Mouse (Mus musculus) gastrocnemius, postnatal 25 days (tissue): ENCODE data around the gene Dnase1l3. TPM values are rescaled to one million over a fixed set of nuclear protein-coding genes. Genes with fewer than 3 reads are reported as not detected.
"Not testable (repeated sequence)": the region's sequence is repeated elsewhere in the genome, so short reads cannot be mapped to it uniquely, and the experiment has no call there.

Experiments used
- DNase-seq: peaks from one replicate; pipeline ENCODE4 v3.0.0; 2022
- total RNA-seq, 2 experiments: library from RNA; stranded (reverse); gene quantifications; 1 replicate in 1 of 2; 2 replicates in 1 of 2; pipeline ENCODE4 v1.2.3; 2021

Gene Dnase1l3
- total RNA-seq, 2 experiments from 2014 or later, result not detected

DNA sequence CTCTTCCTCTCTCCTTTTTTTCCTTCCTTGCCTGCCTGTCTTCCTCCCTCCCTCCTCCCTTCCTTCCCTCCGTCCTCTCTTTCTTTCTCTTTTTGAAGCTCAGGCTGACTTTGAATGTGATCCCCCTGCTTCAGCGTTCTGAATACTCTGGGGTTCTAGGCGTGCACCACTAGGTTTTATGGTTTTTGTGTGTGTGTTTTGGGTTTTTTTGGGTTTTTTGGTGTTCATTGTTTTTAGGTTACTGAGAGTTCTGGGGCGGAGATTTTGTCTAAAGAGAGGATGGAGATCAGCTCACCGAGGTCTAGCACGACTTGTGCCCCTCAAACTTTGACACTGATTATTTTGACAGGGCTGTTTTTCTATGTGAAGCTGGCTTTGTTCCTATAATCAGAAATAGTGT is 17.6 kb upstream of the Dnase1l3 start:
- DNase-seq, result no peak

DNA sequence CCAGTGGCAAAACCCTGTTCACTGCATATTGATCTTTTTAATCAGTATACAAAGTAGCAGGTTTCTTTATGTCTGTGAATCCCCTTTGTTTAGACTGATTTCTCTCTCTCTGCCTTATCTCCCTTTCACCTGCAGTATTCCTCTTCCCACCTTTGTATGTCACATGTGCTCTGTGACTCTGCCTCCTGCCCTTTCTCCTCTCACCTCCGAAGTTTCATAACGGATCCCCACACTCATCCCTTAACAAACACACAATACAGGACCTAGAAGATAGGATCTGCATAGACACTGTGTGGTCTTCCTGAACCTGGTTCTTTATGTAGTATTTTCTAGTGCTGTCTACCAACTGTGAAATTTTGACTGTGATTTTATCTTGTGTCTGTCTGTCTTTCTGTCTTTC is 16.9 kb upstream of the Dnase1l3 start:
- DNase-seq, result no peak

DNA sequence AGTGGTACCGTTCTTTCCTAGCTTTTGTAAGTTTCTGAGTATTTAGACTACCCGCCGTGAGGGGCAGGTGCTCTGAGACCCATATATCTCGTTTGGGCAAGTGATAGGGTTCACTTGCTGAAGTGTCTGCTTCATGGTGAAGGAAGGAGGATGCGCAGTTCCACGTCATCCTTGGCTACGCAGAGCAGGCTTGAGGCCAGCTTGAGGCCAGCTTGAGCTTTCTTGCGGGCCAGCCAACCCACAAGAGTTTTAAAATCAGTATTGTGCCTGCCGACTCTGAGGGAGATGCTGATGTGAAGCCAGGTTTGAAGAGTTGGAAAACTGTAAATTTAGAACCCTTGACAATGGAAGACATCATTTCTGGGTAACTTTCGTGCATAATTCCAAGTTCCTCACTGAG is 13.6 kb upstream of the Dnase1l3 start:
- DNase-seq, result no peak

DNA sequence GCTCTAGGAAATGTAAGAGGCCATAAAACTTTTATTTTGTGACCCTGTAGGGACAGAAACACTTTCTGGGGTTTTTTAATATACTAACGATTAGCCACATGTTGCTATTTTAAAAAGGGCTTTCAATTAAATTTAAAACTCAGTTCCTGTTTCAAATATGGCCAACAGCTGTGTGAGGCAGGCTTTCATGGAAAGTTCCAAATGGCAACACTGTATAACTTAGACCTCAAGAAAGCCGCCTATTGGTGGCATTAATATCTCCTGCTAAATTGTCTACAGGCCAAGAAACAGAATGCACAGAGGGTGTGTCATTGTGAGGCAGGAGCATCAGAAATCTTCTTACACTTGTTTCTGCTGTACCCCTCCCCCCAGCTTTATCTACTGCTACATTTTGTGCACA is 13.1 kb upstream of the Dnase1l3 start:
- DNase-seq, result no peak

DNA sequence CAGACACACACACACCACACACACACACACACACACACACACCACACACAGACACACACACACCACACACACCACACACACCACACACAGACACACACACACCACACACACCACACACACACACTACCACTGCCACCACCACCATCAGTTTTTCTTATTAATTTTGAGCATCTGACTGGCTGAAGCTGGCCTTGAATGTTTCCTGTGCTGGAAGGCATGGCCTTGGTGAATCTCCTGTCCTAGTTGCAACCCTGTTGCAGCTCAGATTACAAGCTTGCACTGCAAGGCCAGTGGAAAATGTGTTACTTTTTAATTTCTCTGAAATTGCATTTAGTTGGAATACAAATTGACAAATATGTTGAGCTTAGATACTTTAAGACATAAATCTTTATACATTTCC is 12.7 kb upstream of the Dnase1l3 start:
- no peak for DNase-seq

DNA sequence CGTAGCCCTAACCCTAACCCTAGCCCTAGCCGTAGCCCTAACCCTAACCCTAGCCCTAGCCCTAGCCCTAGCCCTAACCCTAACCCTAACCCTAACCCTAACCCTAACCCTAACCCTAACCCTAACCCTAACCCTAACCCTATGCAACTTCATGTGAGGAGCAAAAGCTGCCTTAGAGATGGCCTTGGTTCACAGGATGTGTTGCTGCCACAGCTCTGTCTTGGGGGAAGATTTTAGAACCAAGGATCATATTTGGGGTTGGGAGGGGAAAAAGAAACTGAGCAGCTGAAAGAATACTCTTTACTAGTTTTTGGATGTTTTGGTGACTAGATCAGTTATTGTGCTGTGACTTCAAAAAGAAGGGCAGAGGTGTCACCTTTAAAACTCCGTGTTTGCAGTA is 11.7 kb upstream of the Dnase1l3 start:
- DNase-seq, result not testable (repeated sequence)

DNA sequence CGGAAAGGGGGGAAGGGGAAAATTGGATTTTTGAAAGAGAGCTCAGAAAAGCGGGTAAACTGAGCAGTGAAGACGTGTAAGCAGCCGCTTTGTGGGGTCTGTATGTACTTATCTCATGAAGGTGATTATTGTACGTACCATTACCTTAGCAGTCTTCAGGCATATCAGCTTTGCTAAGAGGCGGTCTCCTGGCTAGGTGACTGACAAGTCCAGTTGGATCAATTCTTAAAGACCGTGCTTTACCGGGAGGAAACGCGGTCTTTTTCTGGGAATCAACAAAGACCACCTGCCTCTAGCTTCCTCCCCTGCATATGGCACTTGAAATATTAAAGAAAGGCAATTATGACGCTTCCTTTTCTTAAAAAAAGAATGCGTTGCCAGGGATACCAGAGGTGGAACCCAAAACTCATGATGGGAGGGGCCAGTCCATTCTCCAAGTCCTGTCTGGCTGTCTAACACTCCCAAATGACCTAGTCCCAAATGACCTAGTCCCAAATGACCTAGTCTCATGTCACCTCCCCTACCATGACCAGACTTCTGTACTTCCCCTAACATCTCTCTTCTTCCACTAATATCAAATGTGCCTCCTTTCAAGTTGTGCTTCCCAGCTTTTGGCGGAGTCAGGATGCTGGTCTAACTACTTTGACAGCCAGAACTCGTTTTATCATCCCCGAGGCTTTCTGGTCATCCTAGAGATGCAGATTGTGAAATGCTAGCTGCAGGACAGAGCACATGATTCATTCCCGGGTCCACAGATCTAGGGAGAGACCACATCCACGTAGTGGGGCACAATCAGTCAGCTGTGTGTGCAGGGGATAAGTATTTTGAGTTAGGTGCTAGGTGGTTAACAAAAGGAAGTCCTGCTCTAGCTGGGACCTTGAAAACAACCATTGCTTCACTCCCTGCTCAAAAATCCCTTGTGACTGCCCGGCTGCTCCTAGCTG is 9.6 kb upstream of the Dnase1l3 start:
- DNase-seq, result no peak

DNA sequence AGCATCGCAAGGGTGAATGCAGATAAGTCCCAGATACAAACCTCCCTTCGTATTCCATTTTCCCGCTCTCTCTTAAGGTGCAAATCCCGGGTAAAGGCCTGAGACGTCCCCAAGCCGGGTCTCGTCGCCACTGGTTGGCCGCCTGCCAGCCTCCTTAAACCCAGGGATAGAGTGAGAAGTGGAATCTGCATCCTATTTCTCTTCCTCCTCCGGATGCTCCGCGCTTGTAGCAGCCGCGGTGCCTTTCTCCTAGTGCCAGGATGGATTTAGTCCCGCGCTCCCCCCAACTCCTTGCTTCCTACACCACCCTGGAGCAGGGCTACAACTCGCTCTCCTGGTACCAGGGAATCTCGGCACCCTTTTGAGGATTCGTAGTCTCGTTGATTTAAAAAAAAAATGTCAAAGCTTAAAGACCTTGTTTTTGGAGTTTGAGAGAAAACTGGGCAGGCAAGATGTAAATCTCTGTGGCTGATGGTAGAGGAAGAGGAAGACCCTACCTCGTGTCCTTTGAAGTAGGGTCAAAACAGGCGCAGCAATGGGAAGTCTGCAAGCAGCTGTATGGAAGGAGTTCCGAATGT is 8.8 kb upstream of the Dnase1l3 start:
- DNase-seq, result peak; percentile 16

DNA sequence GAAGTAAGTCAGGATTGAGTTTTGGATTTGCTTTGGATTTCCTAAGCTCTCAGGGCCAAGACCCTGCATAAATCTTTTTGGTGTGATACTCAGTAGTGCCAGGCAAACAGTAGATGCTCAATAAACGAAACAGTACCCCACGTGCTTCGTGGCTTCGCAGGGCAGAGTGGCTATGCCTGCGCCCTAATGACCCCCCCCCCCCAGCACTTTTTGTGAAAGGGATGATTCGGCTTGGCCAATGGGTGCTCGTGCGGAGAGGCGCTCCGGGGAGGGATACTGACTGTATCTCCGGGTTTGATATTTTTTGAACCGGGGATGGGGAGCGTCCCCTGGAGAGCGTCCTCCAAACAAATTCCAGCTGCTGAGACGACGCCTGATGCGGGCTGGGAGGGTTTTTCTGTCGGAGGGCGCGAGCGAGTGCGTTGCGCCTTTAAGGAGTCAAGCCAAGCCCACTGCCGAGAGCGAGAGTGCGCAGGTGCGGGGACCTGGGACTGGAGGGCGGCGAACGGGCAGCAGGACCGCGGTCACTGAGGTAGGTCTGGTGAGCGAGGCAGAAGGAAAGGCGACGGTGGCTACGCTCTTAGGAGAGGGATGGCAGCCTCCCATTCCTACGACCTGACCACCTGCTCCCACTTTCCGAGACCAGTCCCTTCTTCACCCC is 8.2 kb upstream of the Dnase1l3 start, which contains the start of gene Abhd6:
Gene Abhd6 (plus strand): TSS at position 471 of the 661 bp plus-strand sequence.
- DNase-seq, result peak; percentile 75

DNA sequence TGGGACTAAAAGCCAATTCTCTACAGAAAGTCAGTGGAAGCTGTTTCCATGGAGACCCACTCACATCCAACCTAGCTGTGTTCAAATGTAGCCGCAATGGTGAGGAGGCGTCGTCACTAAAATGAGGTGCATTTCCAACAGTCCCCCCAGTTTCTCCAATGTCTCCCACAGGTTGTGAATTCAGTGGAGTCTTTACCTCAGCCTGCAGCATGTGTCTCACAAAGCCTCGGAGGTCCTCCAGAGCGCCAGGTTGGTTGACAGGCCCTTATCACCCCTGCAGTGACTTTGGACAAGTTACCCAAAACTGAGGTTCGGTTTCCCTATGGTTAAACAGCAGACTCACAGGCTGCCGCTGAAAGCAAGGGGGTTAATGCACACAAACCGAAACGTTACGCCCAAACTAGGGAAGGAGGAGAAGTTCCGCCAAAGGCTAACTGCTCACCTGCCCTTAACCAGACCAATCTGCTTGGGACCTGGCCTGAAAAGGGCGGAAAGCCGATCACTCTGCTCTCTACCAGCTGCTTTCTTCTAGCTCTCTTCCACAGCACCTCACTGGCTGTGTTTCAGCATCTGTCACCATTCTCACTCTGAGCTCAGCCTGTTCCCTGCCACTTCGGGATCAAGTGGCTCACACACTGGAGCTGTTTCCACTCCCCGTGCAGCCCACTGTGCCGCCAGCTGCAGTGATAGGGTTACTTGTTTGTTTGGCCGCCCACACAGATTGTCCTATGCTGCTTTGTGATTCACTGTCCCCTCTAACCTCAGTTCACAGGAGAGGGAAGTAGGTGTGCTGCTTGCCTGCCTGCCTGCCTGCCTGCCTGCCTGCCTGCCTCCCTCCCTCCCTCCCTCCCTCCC is 6.7 kb upstream of the Dnase1l3 start:
- DNase-seq, result no peak

DNA sequence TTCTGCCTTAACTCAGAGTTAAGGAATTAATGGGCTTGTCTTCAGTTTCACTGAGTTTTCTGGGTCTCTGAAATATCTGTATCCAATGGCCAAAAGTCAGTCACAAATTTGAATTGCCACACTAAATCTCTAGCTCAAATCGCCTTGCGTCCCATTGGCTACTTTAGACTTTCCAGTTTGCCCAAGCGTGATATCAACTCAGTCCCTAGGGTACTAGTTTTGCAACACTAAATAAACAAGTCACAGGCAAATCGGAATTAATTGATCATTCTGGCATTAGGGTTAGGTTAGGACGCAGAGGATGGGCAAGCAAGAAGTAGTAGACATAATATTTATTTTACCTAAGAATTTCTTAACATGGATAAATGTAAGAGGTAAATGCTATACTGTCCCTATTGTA is 5.9 kb upstream of the Dnase1l3 start:
- no peak for DNase-seq

DNA sequence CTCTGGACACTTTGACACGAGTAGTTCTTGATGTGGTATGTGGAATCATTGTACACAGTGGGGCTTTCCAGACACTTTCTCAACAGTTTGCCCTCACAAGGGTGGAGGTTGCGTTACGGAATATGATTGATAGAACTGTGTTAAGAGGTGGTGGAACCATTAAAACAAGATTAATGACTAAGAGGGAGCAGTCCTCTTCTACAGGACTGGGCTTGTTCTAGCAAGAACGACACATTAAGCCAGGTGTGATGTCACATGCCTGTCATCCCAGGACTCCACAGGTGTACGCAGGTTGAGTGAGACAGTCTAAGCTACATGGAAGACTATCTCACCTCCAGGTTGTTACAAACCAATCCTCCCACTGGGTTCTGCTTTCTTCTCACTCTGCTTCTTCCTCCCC is 5.1 kb upstream of the Dnase1l3 start:
- no peak for DNase-seq

DNA sequence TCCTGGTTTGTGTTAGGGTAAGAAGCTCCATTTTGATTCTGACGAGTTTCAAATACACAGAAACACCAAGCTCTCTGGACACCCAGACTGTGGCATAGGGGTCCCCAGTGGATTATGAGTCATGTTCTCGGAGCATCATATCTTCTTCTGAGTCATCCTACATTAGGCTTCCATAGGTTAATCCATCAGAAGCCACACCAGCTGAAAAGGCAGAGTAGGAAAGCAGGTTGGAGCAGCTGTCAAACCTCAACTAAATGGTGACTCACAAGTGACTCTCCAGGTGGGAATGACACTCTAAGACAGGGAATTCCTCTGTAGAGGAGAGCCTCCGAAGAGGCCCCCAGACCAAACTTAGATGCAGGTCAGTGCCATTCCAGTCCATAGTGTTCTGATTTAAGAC is 4.7 kb upstream of the Dnase1l3 start:
- no peak for DNase-seq

DNA sequence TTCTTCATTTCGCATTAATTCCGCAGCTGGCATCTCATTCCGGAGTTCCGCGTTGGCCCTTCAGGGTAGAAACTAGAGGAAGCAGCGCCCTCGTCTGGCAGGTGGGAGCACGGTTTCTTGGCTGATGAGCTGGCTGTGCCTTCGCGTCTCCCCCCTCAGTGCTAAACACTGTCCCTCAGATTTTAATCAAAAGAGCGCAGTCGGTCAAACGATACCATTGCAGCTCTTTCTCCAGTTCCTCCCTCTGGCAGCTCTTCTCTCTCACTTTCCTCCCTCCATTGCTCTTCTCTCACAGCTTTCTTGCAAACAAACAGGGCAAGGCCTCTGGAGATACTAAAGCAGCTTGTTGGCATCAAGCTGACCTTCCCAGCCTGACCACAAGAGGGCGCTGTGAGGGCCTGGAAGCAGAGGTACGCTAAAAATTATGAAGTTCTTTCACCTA is 2.9 kb upstream of the Dnase1l3 start:
- peak; percentile 78 for DNase-seq

DNA sequence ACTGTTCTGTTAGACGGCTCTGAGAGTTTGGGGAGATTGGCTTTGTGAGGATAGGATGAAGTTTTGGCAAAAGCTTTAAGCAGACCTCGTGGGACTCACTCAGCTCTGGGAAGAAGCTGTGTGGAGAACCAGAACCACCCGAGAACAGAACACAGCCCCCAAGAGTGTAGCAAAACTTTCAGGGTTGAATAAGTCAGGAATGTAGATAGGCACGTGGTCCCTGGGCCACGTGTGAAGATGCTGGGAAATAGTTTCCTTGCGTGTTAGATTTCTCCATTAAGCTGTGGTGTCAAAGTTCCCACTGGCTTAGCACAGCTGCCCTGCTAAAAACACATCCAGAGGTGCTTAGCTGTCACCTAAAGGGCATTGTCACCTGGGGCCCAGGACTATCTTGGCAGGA is 2.2 kb downstream of the Dnase1l3 start:
- no peak for DNase-seq

DNA sequence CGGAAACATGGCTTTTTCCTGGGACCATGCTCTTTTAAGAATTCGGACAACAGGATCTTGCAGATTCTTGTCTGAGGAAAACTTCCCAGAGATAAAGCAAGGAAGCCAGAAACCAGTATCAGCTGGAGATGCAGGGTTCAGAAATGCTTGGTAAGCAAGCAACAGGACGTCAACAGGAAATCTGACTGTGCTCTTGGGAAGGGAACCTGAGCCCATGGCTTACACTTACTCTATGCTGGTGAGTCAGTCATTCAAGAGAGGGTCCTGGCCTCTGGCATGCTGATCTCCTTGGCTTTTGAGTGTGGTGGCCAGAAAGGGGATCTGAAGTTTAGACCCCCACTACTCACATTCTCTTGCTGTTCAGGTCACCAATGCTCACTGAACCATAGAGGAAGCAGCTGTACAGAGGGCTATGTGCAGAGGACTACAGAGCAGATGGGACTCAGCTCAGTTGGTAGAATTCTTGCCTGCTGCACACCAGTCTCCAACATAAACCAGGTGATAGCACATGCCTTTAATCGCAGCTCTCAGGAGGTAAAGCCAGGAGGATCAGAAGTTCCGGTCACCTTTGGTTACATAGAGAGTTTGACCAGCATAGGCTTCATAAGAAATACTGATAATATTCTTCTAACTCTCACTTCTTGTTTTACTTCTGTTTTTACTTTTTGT is 3.1 kb downstream of the Dnase1l3 start:
- no peak for DNase-seq

DNA sequence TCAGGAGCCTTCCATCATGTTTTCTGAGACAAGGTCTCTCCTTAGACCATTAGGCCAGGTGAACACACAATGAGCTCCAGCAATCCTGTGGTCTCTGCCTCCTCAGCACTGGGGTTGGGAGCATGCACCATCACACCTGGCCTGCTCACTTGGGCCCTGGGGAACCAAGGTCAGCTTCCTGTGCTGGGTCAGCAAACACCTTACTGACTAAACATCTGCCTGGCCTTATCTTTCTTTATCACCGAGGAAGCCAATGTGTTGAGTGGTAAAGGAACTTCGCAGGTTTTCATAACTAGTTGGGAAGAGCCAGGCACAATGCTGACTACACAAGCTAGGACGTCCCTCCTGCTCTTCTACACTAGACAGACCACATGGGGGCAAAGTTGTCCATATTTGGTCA is 4.4 kb downstream of the Dnase1l3 start:
- DNase-seq, result no peak

DNA sequence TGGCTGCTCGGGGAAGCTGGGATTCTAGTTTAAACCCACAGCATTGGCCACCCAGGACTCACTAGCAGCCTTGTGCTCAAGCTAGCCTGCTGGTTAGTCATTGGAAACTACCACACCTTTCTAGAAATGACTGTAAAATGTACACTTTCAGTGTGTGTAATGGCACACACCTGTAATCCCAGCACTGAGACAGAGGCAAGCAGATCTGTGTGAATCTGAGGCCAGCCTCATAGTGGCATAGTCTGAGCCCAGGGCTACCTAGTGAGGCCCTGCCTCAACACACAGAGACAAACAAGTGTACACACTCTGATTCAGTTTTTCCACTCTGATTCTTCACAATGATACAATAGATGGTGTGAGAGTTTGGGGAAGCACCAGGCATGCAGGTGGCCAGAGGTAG is 5.0 kb downstream of the Dnase1l3 start:
- DNase-seq, result no peak

DNA sequence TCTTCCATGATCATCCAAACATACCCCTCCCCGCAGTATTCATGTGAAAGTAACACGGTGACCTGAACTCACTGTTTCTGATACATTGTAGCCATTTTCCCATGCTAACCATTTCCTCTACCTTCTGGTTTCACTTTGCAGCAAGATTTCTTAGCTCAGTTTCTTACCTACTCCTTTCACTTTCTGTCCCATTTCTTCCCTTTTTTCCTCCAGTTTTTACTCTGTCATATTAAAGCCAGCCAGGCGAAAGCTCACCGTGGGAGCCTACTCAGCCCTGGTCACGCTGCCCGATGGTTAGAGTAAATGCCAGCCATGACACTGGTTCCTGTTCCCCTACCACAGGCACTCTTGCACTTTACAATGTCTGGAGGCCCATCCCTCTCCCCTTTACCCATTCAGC is 7.5 kb downstream of the Dnase1l3 start:
- no peak for DNase-seq

DNA sequence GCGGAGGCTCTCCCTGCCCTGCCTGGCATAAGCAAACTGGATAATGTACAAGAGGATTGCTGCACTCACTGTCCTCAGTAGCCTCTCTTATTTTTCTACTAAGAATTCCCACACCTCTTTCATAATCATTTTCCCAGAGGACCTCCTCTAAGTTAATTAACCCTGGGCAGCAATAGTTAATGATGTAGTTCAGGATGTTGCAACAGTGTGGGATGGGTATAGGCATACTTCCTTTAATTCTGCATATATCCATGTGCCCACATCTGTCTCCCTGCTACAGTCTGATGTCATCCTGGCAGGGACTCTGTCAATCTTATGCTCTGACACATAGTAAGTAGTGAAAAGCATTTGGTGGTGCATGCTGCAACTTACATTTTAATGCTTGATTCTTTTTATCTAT is 13.1 kb downstream of the Dnase1l3 start:
- DNase-seq, result no peak

DNA sequence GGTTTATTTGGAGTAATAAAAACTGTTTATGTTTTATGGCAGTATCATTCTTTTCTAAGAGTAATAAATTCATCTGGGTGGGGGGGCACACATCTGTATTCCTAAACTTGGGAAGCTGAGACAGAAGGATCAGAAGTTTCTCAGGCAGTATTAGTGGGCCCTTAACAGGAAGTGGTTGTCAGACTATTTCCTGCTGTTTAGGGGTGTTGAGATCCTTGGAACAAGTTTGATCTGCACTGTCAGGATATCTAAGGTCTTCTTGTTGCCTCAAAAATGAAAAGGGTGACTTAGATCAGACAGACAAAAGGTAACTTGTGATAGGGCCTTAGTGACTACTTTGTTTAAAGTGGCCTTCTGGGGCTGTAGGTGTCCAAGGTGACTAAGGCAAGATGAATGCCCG is 16.2 kb downstream of the Dnase1l3 start:
- DNase-seq, result no peak

DNA sequence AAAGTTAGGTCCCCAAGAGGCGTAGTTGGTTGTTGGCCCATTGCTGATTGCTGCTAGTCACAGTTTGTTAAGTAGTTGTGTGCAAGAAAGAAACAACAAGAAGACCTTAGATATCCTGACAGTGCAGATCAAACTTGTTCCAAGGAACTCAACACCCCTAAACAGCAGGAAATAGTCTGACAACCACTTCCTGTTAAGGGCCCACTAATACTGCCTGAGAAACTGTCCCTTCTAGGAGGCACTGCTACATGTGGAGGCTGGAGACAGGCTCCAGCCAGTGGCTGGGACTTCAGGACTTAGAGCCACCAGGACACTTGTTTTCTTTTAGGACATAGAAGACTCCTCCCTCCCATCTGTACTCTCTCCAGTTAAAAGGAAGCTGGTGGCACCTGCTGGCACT is 16.9 kb downstream of the Dnase1l3 start:
- no peak for DNase-seq
